ENCODE assay signal across 19 mouse cellular contexts in genomic region chr6:114058030-114058808, GRCm38 (mm10). TPM values are rescaled to one million over a fixed set of nuclear protein-coding genes. Genes with fewer than 3 reads are reported as not detected.
DNase-seq lines count a peak whose midpoint lies in the region; ATAC-seq and TF ChIP-seq lines count a peak whose summit lies in the region.
"Had no signal": no experiment of that assay in that cellular context is flagged by ENCODE, and none has a peak within 500 bp of the region (broad histone marks: within the 10 kb centered on the region; RNA-seq: fewer than 3 reads in every experiment).

No protein-coding gene starts in this region.

- intact Hi-C loops in left cerebral cortex, adult 2 months (cut with DNase I), result loop anchor here (2.0 to 5.0 kb wide), 4 partner anchors 13 to 126 kb away; no protein-coding TSS in a partner anchor
- intact Hi-C loops in left cerebral cortex, postnatal 4 days (cut with DNase I), result no loop called here

- DNase-seq in cerebellum, postnatal 4 days (ENCODE audit: low spot score in 2 of 2), result no peak
- no peak for DNase-seq in left cerebral cortex, adult 2 months (ENCODE audit: extremely low spot score in 1 of 2, low spot score in 2 of 2)
- no peak for DNase-seq in left cerebral cortex, postnatal 4 days
- peak; percentile 56 for DNase-seq in cerebellum, adult 9-11 months
- DNase-seq in retina, postnatal 1 day, result peak; percentile 74
- DNase-seq in lung, postnatal 0 days (ENCODE audit: low spot score), result no peak
- DNase-seq: adrenal gland, postnatal 14 days; gastrocnemius, postnatal 25 days; heart, adult 18-20 months; heart, postnatal 10 days; kidney, adult 18-20 months; thymus, adult 18-20 months; thymus, postnatal 36 days had no signal

- no peaks in the 10 kb centered on the region for H3K4me1 ChIP-seq in lung, postnatal 0 days (ENCODE audit: insufficient read depth, low read depth, low read length)
- H3K4me1 ChIP-seq: forebrain, embryonic 13.5 days; heart, embryonic 12.5 days had no signal

- no peak overlapping the region for H3K9ac ChIP-seq in lung, postnatal 0 days (replicated peaks; ENCODE audit: low read depth)
- H3K9ac ChIP-seq: forebrain, embryonic 13.5 days; heart, embryonic 12.5 days; hindbrain, embryonic 12.5 days had no signal

- H3K27me3 ChIP-seq in lung, postnatal 0 days (replicated peaks; ENCODE audit: insufficient read depth, low read length), result no peaks in the 10 kb centered on the region
- H3K27me3 ChIP-seq: forebrain, embryonic 13.5 days; hindbrain, embryonic 12.5 days had no signal

- H3K4me3 ChIP-seq in left cerebral cortex, adult 2 months, result no peak overlapping the region
- no peak overlapping the region for H3K4me3 ChIP-seq in lung, postnatal 0 days (ENCODE audit: low read depth, low read length)
- H3K4me3 ChIP-seq: forebrain, embryonic 13.5 days; heart, embryonic 12.5 days; hindbrain, embryonic 12.5 days; midbrain, embryonic 10.5 days had no signal

- H3K4me2 ChIP-seq in lung, postnatal 0 days (replicated peaks; ENCODE audit: low read depth, low read length), result no peak overlapping the region
- H3K4me2 ChIP-seq: forebrain, embryonic 13.5 days; heart, embryonic 12.5 days; hindbrain, embryonic 12.5 days had no signal

- no peak for TF ChIP-seq CTCF in left cerebral cortex, adult 2 months (IDR thresholded peaks at IDR 0.05)
- no peak for TF ChIP-seq CTCF in lung, postnatal 0 days (IDR thresholded peaks at IDR 0.05)

- 63% methylated on average over 15 of the region's 15 CpGs for WGBS in lung, postnatal 0 days

- no peak for TF ChIP-seq EP300 in lung, postnatal 0 days (IDR thresholded peaks at IDR 0.05)

- no peaks in the 10 kb centered on the region for H3K9me3 ChIP-seq in lung, postnatal 0 days (ENCODE audit: low read length)
- H3K9me3 ChIP-seq: forebrain, embryonic 13.5 days; heart, embryonic 12.5 days; hindbrain, embryonic 12.5 days; midbrain, embryonic 10.5 days had no signal

- ATAC-seq in cerebellum, adult (ENCODE audit: insufficient number of reproducible peaks, low FRiP score, low TSS enrichment), result peak; percentile 64
- ATAC-seq in lung, postnatal 0 days, result no peak
- ATAC-seq: forebrain, embryonic 13.5 days had no signal

- no peaks in the 10 kb centered on the region for H3K36me3 ChIP-seq in lung, postnatal 0 days (ENCODE audit: insufficient read depth, low read length)
- H3K36me3 ChIP-seq: heart, embryonic 12.5 days; hindbrain, embryonic 12.5 days; midbrain, embryonic 10.5 days had no signal

- peak overlapping the region; percentile 87 for H3K27ac ChIP-seq in left cerebral cortex, adult 2 months
- H3K27ac ChIP-seq in lung, postnatal 0 days (ENCODE audit: low read length), result no peak overlapping the region
- H3K27ac ChIP-seq: forebrain, embryonic 13.5 days; hindbrain, embryonic 12.5 days; macrophage; midbrain, embryonic 10.5 days had no signal

RNA-seq across cellular contexts. Expression of gene Atp2b2, which starts 15.8 kb away (rescaled TPM):
- total RNA-seq in left cerebral cortex, adult 2 months (2021), result 100 to 1,000 TPM; 729 to 754 TPM
- 100 to 1,000 TPM; 204 to 209 TPM for total RNA-seq in left cerebral cortex, postnatal 4 days (2021)
- polyA plus RNA-seq in lung, postnatal 0 days (2015; fragmentation: Nextera tagmentation; extraction: Ambion mirVana), result 0.63 and 2.1 TPM in 2 replicates
- polyA plus RNA-seq: macrophage had no signal

Comparison
In these comparisons a context has a peak if more than half of its experiments do, and no peak if none do; other contexts are left out.
1. DNase-seq: peak in cerebellum, adult 9-11 months (single experiment) and retina, postnatal 1 day (single experiment); none in cerebellum, postnatal 4 days (0 of 2), left cerebral cortex, adult 2 months (0 of 2), left cerebral cortex, postnatal 4 days (single experiment) and lung, postnatal 0 days (single experiment).